Mouse (Mus musculus) fibroblast of lung, adult 2 months (primary cell): ENCODE measurements at regions not wholly inside any gene's neighbourhood (a gene's known extent, or its start where the extent isn't known, plus 50 kb on each side); places are given as distances from the start of the nearest gene placed in this dataset.

Experiments used
- DNase-seq: peaks from one replicate; pipeline ENCODE4 v3.0.0-alpha.2; 2011; ENCODE audit warnings: low read depth

DNA sequence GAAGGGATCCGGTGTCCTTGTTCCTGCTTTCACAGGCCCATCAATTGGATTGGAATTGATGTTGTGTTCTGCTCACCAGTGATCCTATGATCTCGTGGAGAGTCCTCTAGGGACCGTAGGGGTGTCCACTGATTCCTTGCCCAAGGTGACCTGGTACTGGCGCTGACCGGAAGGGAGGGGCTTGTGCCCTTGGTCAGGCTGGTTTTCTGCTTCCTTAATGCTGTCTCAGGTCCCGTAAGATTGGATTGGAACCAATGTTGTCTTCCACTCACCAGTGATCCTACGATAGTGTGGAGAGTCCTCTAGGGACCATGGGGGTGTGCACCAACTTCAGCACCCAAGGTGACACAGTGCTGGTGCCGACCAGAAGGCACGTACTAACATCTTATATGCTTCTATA is 324.9 kb upstream of the Ptchd4 start:
- no peak for DNase-seq

DNA sequence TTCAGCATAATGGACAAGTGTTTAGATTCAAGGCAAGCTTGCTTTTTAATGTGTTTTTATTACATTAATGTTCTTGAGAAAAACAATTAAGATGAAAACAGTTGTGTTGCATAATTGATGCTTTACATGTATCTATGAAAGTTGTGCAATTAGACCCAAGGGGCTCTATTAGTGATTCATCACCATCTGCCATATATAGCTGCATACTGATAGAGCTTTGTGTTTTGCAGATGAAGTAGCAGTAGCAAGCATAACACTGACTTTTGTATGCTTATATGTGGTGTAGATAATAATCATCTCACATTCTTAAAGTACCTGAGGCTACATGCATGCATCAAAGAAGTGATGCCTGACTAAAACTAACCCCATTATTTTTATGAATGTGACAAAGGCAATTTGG is 307.3 kb upstream of the Ptchd4 start:
- DNase-seq = no peak

DNA sequence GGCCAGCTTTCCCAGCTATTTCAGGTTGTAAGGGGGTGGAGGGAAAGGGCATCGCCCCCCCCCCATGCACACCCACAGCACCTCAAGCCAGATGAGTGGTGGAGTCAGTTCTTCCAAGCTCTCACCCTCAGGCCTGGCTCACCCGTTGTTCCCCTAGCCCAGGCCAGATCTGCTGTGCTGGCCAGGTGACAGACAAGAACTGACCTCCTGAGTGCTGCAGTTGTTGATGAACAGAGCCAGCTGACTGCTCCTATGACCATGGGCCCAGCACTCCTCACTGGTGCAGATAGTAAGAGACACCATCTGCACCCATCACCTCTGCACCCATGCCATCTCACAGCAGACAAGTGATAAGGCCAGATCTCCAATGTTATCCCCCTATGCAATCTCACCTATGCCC is 291.5 kb upstream of the Ptchd4 start:
- no peak for DNase-seq

GRCm38 (mm10) chr17:42027253-42027652 is 288.5 kb upstream of the Ptchd4 start:
- DNase-seq = no peak

GRCm38 (mm10) chr17:42029452-42029851 is 286.3 kb upstream of the Ptchd4 start:
- no peak for DNase-seq

DNA sequence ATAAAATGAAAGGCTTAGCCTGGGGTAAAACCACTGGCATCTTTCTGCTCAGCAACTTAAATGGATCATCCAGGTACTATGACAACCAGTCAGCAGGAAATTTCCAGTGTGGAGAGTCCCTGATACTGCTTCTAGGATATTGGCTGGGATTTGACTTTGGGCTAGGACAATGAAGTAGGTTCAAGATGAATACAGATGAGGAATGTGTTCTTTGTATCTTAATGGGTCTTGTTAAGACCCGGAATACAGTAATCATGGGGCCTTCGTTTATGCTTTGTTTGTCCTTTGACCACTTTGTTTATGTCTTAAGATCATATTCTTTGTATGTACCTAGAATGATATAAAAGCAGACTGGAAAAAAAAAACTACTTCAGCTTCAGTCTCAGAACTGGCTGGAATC is 278.7 kb upstream of the Ptchd4 start:
- DNase-seq = no peak

- DNase-seq = no peak
These were observed 265.8 kb upstream of the Ptchd4 start for GRCm38 (mm10) chr17:42049779-42050515.

- no peak for DNase-seq
These were observed 224.8 kb upstream of the Ptchd4 start for GRCm38 (mm10) chr17:42090764-42091452.

GRCm38 (mm10) chr17:42113684-42114083 is 202.1 kb upstream of the Ptchd4 start:
- no peak for DNase-seq

DNA sequence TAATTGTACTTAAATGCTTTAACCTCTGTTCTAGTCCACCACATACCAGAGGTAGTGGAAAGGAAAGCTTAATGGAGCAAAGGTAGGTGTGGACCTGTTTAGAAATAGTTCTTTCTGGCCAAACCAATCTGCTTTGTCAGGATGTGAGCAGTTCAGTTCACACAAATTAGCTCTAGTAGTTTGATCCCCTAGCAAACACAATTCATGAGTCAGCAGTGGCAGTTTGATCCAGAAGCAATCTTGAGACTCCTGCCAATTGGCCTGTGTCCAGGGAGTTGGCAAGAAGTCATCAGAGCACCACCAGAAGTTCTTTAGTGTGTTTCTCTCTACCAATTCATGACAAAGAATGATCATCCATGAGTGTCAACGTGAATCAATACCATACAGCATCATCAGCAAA is 195.0 kb upstream of the Ptchd4 start:
- DNase-seq = peak; percentile 14

- peak; percentile 56 for DNase-seq
These were observed 189.1 kb upstream of the Ptchd4 start for GRCm38 (mm10) chr17:42126488-42127237.

DNA sequence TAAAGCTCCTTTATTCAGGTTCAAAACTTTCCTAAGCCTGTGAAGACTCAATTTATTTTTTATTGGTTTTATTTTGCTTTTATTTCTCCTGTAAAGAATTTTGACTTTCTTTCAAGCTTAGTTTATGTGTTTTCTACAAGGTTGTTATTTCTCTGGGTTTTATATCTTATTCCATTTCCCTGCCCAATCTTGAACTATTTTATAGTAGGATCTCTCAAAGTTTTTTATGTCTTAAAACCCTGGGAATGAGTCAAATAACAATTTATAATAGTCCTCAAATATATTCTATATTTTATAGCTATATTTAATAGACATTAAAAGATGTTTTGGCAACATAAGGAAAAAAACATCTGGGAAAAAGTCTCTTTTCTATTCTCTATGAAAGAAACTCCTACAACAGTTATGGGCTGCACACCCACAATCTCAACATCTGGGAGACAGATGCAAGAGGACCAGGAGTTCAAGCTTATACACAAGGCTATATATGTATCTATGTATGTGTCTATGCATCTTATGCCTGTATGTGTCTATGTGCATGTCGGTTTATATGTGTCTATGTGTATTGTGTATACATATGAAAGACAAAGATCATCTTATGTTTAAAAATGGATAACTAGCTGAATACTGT is 146.2 kb upstream of the Ptchd4 start:
- DNase-seq = no peak

DNA sequence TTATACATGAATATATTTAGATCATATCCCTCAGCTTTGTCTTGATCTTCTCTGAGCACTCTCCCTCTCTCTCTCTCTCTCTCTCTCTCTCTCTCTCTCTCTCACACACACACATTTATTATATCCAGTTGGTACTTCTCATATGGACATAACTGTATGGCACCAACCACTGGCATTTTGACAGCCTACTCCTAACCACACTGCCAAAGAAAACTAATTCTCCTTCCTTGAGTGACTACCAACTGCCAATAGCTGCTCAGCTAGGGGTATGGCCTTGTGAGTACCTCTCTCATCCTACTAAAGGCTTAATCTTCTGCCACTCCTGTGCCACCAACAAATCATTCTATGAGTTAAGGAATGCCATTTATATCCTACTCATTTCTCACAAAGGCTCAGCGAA is 127.2 kb upstream of the Ptchd4 start:
- DNase-seq = no peak

DNA sequence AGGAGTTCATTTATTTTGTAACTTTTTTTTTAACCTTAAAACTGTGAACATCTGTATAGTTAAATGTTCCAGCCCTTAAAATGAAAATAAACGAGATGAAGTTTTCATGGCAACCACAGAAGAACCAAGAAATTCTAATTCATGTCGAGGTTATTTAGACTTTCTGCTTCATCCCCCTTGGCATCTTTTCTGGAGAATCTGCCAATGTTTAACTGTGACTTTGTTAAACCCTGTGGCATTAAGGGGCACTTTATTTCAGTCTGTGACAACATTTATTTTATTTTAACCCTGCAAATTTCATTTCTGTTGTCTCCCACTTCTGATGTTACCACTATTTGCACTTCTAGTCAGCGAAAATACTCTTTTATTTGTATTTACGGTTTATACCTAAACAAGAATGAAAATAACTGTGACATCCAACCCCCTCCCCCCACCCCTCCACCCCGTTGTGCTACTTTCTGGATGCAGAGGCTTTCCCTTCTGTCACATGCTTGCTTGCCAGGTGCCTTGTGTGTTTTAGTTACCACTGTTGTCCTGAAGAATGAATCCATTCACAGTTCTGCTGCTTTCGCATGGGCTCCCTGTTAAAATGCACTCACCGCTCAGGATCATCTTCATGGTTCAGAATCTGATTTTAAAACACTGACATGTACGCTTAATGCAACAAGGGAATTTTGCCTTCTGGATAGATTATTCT is 125.4 kb upstream of the Ptchd4 start:
- DNase-seq = no peak
